Mouse (Mus musculus): ENCODE results near the gene Nme7. TPM values are rescaled to one million over a fixed set of nuclear protein-coding genes. Genes with fewer than 3 reads are reported as not detected.
A peak's percentile ranks its signal among the peaks of the same experiment; 100 is the strongest.

The Nme7 gene
- total RNA-seq, 2 experiments from 2014 or later, result 23.3 to 23.8 TPM

- no peak for DNase-seq (ENCODE audit: low spot score in 2 of 2)
- intact Hi-C loops (cut with DNase I), result loop anchor here (5.0 kb wide), 2 partner anchors 58 to 533 kb away; no protein-coding TSS in a partner anchor
Observed at GRCm38 (mm10) chr1:164369781-164370180, 65.9 kb downstream of the Nme7 start.

- no peak for DNase-seq (ENCODE audit: low spot score in 2 of 2)
- intact Hi-C loops (cut with DNase I), result no loop called here
Observed at GRCm38 (mm10) chr1:164373029-164373428, 69.1 kb downstream of the Nme7 start.

- intact Hi-C loops (cut with DNase I), result no loop called here
- no peak for DNase-seq (ENCODE audit: low spot score in 2 of 2)
Observed at GRCm38 (mm10) chr1:164374020-164374419, 70.1 kb downstream of the Nme7 start.

DNA sequence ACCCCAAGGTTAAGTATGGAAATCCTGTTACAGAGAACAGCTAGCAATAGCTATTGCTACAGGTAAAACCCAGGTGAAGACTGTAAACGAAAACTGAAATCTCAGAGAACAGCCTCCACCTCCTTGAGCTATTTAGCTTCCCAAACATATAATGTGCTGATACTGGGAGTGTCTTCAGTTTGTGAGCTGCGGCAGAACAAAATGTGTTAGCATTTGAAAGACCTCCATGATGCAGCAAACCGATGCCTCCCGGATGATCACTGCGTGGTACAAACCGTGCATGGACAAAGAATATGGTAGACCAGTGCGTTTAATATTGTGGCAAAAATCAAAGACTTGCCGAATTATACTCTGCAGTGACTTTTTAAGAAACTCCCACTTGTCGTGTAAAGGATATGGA, 71.7 kb downstream of the Nme7 start:
- intact Hi-C loops (cut with DNase I), result no loop called here
- DNase-seq (ENCODE audit: low spot score in 2 of 2), result no peak

DNA sequence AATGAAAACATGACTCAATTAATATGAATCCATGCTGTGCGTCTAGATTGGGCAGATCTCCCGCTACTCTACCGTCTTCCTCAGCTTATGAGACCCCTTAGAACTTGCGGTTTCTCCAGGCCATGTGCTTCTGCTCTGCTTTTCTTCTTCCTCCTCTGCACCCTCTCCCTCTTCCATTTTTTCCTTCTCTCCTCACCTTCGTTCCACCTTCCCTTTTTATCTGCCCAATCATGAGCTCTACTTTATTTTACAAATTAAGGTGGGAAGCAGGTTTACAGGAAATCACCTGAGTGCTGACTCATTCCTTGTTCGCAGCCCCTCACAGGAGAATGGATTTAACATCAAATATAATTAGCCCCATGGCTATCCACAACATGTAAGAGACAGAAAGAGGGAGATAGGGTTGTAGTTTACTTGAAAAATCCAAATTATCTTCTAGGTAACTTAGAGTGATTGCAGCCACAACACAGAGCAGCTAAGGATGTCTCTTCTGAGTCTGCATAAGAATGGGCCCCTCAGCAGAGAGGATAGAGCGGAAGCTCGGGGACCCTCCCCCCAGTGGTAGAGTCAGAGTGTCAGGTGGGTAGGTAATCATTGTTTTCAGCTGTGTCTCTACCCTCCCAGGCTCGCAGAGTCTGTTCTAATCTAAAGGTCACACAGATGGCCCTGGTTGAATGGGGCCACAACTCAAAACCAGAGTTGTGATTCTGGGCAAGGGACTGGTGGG, 73.0 kb downstream of the Nme7 start:
- intact Hi-C loops (cut with DNase I), result no loop called here
- no peak for DNase-seq (ENCODE audit: low spot score in 2 of 2)

DNA sequence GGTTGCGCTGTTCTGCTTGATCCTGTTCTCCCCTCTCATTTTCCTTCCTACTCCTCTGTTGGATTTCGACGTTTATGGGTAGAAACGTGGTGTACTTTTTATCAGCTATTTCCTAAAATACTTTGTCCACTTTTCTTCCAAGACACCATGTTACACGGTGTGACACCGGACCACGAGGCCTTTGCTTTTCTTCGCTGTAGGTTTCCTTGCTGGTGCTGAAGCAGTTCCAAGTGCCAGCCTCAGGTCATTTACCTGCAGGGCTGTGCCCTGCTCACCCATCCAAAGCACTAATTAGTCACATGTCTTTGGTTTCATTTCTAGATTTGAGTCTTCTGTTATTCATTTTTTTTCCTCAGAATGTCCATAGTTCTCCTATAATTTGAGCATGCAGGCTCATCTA, 79.7 kb downstream of the Nme7 start:
- intact Hi-C loops (cut with DNase I), result no loop called here
- DNase-seq (ENCODE audit: low spot score in 2 of 2), result no peak

DNA sequence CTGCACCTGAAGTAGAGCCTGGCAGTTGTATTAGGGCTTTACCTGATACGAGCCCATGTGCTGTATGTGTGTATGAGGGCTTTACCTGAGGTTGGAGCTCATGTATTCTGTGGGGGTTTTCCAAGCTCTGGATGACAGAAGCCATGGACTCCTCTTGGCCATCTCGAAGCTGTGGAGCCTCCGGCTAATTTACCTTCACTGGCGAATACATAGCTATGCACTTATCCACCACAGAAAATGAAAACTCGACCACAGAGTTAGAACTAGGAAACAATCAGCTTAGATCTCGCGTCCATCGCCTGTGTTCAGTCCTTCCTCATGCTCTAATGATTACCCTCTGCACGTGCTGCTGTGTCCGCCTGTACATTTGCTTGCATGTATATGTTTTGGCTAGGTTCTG, 80.4 kb downstream of the Nme7 start:
- intact Hi-C loops (cut with DNase I), result no loop called here
- DNase-seq (ENCODE audit: low spot score in 2 of 2), result no peak

- no peak for DNase-seq (ENCODE audit: low spot score in 2 of 2)
- intact Hi-C loops (cut with DNase I), result no loop called here
Observed at GRCm38 (mm10) chr1:164384972-164385371, 81.1 kb downstream of the Nme7 start.

DNA sequence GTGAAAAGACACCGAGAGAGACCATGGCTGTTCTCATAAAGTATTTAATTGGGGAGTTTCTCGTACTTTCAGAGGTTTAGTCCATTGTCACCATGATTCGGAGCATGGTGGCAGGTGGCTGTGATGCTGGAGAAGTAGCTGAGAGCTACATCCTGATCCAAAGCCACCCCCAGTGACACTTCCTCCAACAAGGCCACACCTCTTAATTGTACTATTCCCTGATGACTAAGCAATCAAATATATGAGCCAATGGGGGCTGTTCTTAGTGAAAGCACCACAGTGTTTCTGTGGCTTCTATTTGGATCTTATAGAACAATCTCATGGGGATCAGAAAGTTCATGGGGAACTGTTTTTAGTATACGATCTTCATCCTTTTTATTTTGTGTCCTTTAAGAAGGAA, 85.8 kb downstream of the Nme7 start:
- intact Hi-C loops (cut with DNase I), result no loop called here
- DNase-seq (ENCODE audit: low spot score in 2 of 2), result no peak

- intact Hi-C loops (cut with DNase I), result no loop called here
Observed at GRCm38 (mm10) chr1:164392176-164392575, 88.3 kb downstream of the Nme7 start.

DNA sequence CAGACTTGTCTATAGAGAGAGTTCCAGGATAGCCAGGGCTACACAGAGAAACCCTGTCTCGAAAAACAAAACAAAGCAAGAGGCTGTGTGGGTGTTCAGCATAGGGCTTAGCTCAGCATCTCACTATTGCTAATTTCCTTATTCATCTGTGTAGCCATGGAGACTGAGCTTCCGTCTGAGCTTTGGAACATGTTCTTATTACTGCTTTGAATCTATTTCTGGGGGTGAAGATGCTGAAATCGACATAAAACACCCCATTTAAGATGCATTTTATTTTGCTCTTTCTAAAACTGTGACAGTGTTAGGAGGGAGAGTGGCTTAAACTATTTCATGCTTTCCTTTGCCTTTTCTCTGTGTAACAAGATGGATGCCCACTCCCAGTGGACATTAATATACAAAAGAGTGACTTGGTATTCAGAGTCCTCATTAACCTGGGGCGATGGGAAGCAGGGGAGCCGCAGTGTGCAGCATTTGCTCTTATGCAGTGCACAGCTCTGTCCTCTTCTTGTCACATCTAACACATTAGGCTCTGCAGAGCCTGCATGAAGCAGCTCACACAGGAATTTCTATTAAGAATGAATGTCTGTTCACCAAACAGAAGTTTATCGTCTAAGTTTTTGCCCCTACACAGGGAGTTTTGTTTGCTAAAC, 91.3 kb downstream of the Nme7 start:
- peak; percentile 57 to 72 for DNase-seq (ENCODE audit: low spot score in 2 of 2)
- intact Hi-C loops (cut with DNase I), result no loop called here

More at GRCm38 (mm10) chr1:164392176-164392575, 88.3 kb downstream of the Nme7 start:
- DNase-seq (ENCODE audit: low spot score in 2 of 2), result no peak

- DNase-seq (ENCODE audit: low spot score in 2 of 2), result no peak
Observed at GRCm38 (mm10) chr1:164397672-164398071, 93.8 kb downstream of the Nme7 start.

GRCm38 (mm10) chr1:164399578-164399977, 95.7 kb downstream of the Nme7 start:
- intact Hi-C loops (cut with DNase I), result no loop called here
- no peak for DNase-seq (ENCODE audit: low spot score in 2 of 2)

More at GRCm38 (mm10) chr1:164397672-164398071, 93.8 kb downstream of the Nme7 start:
- intact Hi-C loops (cut with DNase I), result no loop called here

DNA sequence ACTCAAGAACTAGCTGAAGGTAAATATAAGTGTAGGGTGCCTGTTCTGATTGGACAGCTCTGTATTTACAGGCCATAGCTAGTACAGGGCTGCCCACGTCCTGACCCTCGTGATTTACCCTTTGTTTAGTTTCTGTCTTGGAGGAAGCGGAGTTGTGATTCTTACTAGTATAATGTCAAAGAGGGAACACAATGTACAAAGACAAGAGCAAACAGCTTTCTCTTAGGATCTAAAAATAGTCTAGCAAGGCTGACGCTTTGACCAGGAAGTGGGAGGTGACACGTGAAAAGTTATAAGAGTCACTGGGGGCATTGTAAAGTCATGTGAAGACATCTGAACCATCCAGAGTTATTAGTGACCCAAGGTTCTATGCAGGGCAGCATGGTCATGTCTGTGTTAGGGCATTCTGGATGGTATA, 101.5 kb downstream of the Nme7 start:
- intact Hi-C loops (cut with DNase I), result loop anchor here (1.0 kb wide), 1 partner anchor 12 kb away; no protein-coding TSS in a partner anchor
- peak in 1 of 2 experiments; percentile 19 for DNase-seq (ENCODE audit: low spot score in 2 of 2)

DNA sequence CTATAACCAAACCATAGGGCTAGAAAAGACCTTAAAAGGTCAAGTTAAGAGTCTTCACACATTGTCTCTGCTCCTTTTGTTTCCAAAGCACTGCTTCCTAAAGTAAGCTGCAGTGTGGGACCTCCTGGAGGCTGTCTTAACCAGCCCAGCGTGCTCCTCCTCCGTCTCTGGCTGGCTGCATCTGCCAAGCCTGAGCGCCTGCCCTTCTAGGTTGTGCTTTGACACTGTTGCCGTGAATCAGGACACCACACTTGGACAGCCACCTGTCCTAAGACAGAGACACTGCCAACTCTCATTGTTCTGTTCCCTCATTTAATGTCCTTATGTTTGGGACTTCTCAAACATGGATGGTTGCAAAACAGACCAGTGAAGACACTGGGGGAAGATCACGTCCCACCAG, 102.6 kb downstream of the Nme7 start:
- intact Hi-C loops (cut with DNase I), result no loop called here
- no peak for DNase-seq (ENCODE audit: low spot score in 2 of 2)

- no peak for DNase-seq (ENCODE audit: low spot score in 2 of 2)
- intact Hi-C loops (cut with DNase I), result no loop called here
Observed at GRCm38 (mm10) chr1:164408655-164409054, 104.7 kb downstream of the Nme7 start.

DNA sequence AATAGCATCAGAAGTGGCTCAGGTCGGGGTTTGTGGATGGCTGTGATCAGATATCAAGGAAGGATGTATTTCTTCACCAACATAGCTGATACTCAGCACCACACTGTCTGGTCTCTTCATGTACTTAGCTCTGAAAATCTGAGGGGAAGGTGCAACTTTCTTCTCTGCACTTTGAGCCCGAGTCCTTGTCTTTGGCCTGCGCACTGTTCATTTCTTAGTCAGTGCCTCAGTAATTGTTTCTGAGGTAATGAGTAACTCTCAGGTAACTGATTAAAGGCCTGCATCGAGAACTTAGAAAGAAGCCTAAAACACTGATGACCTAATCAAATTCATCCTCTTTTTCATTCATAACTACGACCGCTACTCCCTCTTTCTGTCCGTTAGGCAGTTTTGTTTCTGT, 107.4 kb downstream of the Nme7 start:
- intact Hi-C loops (cut with DNase I), result no loop called here
- no peak for DNase-seq (ENCODE audit: low spot score in 2 of 2)

GRCm38 (mm10) chr1:164412906-164413305, 109.0 kb downstream of the Nme7 start:
- intact Hi-C loops (cut with DNase I), result no loop called here
- DNase-seq (ENCODE audit: low spot score in 2 of 2), result no peak

GRCm38 (mm10) chr1:164413608-164414007, 109.7 kb downstream of the Nme7 start:
- intact Hi-C loops (cut with DNase I), result no loop called here

GRCm38 (mm10) chr1:164415347-164415751, 111.4 kb downstream of the Nme7 start:
- no peak for DNase-seq (ENCODE audit: low spot score in 2 of 2)
- intact Hi-C loops (cut with DNase I), result no loop called here

More at GRCm38 (mm10) chr1:164413608-164414007, 109.7 kb downstream of the Nme7 start:
- no peak for DNase-seq (ENCODE audit: low spot score in 2 of 2)

All from left cerebral cortex, postnatal 14 days (tissue).